ENCODE assay signal across 21 mouse cellular contexts in genomic region chr7:110087914-110088313, GRCm38 (mm10). TPM values are rescaled to one million over a fixed set of nuclear protein-coding genes. Genes with fewer than 3 reads are reported as not detected.
DNase-seq lines count a peak whose midpoint lies in the region; ATAC-seq and TF ChIP-seq lines count a peak whose summit lies in the region.
"Had no signal": no experiment of that assay in that cellular context is flagged by ENCODE, and none has a peak within 500 bp of the region (broad histone marks: within the 10 kb centered on the region; RNA-seq: fewer than 3 reads in every experiment).

No protein-coding gene starts in this region.

- H3K79me3 ChIP-seq in C2C12 (ENCODE audit: low read depth), result no peaks in the 10 kb centered on the region

- H3K27ac ChIP-seq in kidney, embryonic 15.5 days, result peak overlapping the region; percentile 63
- H3K27ac ChIP-seq in liver, embryonic 11.5 days (ENCODE audit: low read depth, low read length), result no peak overlapping the region
- H3K27ac ChIP-seq: embryonic facial prominence, embryonic 10.5 days; forebrain, embryonic 15.5 days; hindbrain, embryonic 13.5 days; neural tube, embryonic 15.5 days had no signal

- H3K27me3 ChIP-seq in kidney, embryonic 15.5 days, result no peaks in the 10 kb centered on the region
- H3K27me3 ChIP-seq in C2C12 (ENCODE audit: control insufficient read depth, insufficient read depth, insufficient read length), result no peaks in the 10 kb centered on the region
- H3K27me3 ChIP-seq in liver, embryonic 11.5 days (replicated peaks; ENCODE audit: control insufficient read depth, insufficient read depth, low read length), result no peaks in the 10 kb centered on the region
- H3K27me3 ChIP-seq: forebrain, embryonic 15.5 days; hindbrain, embryonic 13.5 days; megakaryocyte, embryonic 14.5 days; neural tube, embryonic 15.5 days had no signal

- TF ChIP-seq CTCF in C2C12 (IDR thresholded peaks at IDR 0.05; ENCODE audit: control insufficient read depth, insufficient read depth, insufficient read length), result no peak

- no peak overlapping the region for H3K9ac ChIP-seq in kidney, embryonic 15.5 days
- H3K9ac ChIP-seq in liver, embryonic 11.5 days (ENCODE audit: low read depth, low read length), result no peak overlapping the region
- H3K9ac ChIP-seq: forebrain, embryonic 15.5 days; hindbrain, embryonic 13.5 days; neural tube, embryonic 15.5 days had no signal

- no peak overlapping the region for H3ac ChIP-seq in C2C12 (ENCODE audit: control insufficient read depth, insufficient read length, low read depth)

- H3K36me3 ChIP-seq in kidney, embryonic 15.5 days, result peaks cover 98% of the 10 kb centered on the region
- peaks cover 94% of the 10 kb centered on the region for H3K36me3 ChIP-seq in C2C12 (ENCODE audit: control insufficient read depth, insufficient read depth)
- H3K36me3 ChIP-seq in liver, embryonic 11.5 days (ENCODE audit: control insufficient read depth, insufficient read depth, low read length), result peaks cover 60% of the 10 kb centered on the region

- no peak overlapping the region for H3K4me2 ChIP-seq in kidney, embryonic 15.5 days
- H3K4me2 ChIP-seq in liver, embryonic 11.5 days, result no peak overlapping the region
- H3K4me2 ChIP-seq: forebrain, embryonic 15.5 days; hindbrain, embryonic 13.5 days; neural tube, embryonic 15.5 days had no signal

- H3K79me2 ChIP-seq in C2C12 (ENCODE audit: control insufficient read depth, insufficient read depth), result no peaks in the 10 kb centered on the region

- WGBS in kidney, embryonic 15.5 days, result 62% methylated on average over 4 of the region's 4 CpGs
- WGBS in liver, embryonic 11.5 days, result 80% methylated on average over 4 of the region's 4 CpGs

- H3K9me3 ChIP-seq in kidney, embryonic 15.5 days (replicated peaks), result no peaks in the 10 kb centered on the region
- no peaks in the 10 kb centered on the region for H3K9me3 ChIP-seq in liver, embryonic 11.5 days (ENCODE audit: control insufficient read depth, low read length)
- H3K9me3 ChIP-seq: embryonic facial prominence, embryonic 10.5 days; forebrain, embryonic 15.5 days; hindbrain, embryonic 13.5 days; megakaryocyte, embryonic 14.5 days; neural tube, embryonic 15.5 days had no signal

- no peak for DNase-seq in kidney, adult 11 months
- no peak for DNase-seq in liver, embryonic 11.5 days (ENCODE audit: low spot score)
- DNase-seq in lung, postnatal 36 days, result peak; percentile 67
- DNase-seq in embryo, embryonic 10 days (ENCODE audit: low spot score), result no peak
- DNase-seq in spleen, adult 12 weeks (ENCODE audit: low spot score), result no peak
- DNase-seq in left cerebral cortex, postnatal 10 days (ENCODE audit: extremely low spot score in 1 of 2, low spot score in 2 of 2), result no peak
- DNase-seq: B cell, adult 2 months; cerebellum, adult 11 months; cerebellum, postnatal 25 days; heart, adult 18-20 months; layer of hippocampus, postnatal 36 days; right cerebral cortex, adult 18-20 months; thymus, adult 18-20 months had no signal

- H3K4me1 ChIP-seq in kidney, embryonic 15.5 days, result no peaks in the 10 kb centered on the region
- no peaks in the 10 kb centered on the region for H3K4me1 ChIP-seq in liver, embryonic 11.5 days (replicated peaks; ENCODE audit: control insufficient read depth, insufficient read depth, low read length)
- H3K4me1 ChIP-seq: embryonic facial prominence, embryonic 10.5 days; neural tube, embryonic 15.5 days had no signal

- intact Hi-C loops in left cerebral cortex, postnatal 10 days (cut with DNase I), result no loop called here

- ATAC-seq in kidney, embryonic 15.5 days (replicated peaks; ENCODE audit: low FRiP score), result peak; percentile 86
- ATAC-seq in liver, embryonic 11.5 days (replicated peaks; ENCODE audit: low FRiP score), result peak; percentile 68; the same call in 1 of the 2 replicates
- ATAC-seq: forebrain, embryonic 15.5 days had no signal

- H3K4me3 ChIP-seq in kidney, embryonic 15.5 days (replicated peaks), result no peak overlapping the region
- H3K4me3 ChIP-seq in C2C12 (ENCODE audit: insufficient read depth, poor library complexity, severe bottlenecking), result no peak overlapping the region
- no peak overlapping the region for H3K4me3 ChIP-seq in liver, embryonic 11.5 days (ENCODE audit: low read depth, low read length)
- H3K4me3 ChIP-seq: embryonic facial prominence, embryonic 10.5 days; erythroblast, embryonic 14.5 days; forebrain, embryonic 15.5 days; hindbrain, embryonic 13.5 days; megakaryocyte, embryonic 14.5 days; neural tube, embryonic 15.5 days had no signal

TF ChIP-seq in C2C12, 6 proteins besides CTCF, POLR2A, EP300 and RAD21:
- TF ChIP-seq USF1 (IDR thresholded peaks at IDR 0.05; ENCODE audit: low read depth), result peak; percentile 60
- TF ChIP-seq CEBPB (IDR thresholded peaks at IDR 0.05; ENCODE audit: low read depth), result no peak

RNA-seq across cellular contexts. Expression of gene Zfp143, which starts 26.9 kb away (rescaled TPM):
- 19.0 and 21.0 TPM in 2 replicates for polyA plus RNA-seq in kidney, embryonic 15.5 days (2015; fragmentation: Nextera tagmentation; extraction: Ambion mirVana)
- polyA plus RNA-seq in C2C12 (2012; fragmentation: generic; extraction: Trizol), result 7.5 TPM
- polyA plus RNA-seq in liver, embryonic 11.5 days (2014; fragmentation: Nextera tagmentation; extraction: Ambion mirVana), result 16.8 and 19.5 TPM in 2 replicates
- 1 to 10 TPM; 8.2 to 9.4 TPM for total RNA-seq in left cerebral cortex, postnatal 10 days (2021)

RNA-seq across cellular contexts. Expression of gene Wee1, which starts 33.9 kb away (rescaled TPM):
- 25.1 and 26.6 TPM in 2 replicates for polyA plus RNA-seq in kidney, embryonic 15.5 days (2015; fragmentation: Nextera tagmentation; extraction: Ambion mirVana)
- 15.8 TPM for polyA plus RNA-seq in C2C12 (2012; fragmentation: generic; extraction: Trizol)
- 26.5 and 28.0 TPM in 2 replicates for polyA plus RNA-seq in liver, embryonic 11.5 days (2014; fragmentation: Nextera tagmentation; extraction: Ambion mirVana)
- 1 to 10 TPM; 8.1 to 9.3 TPM for total RNA-seq in left cerebral cortex, postnatal 10 days (2021)
